Mouse (Mus musculus) MEL (cell line): Measurements from ENCODE around the gene Cd3g.

Experiments used
- BHLHE40 ChIP-seq: IDR thresholded peaks from 2 replicates; pipeline ENCODE4 v1.6.1; 2012; ENCODE audit warnings: low read depth, mild to moderate bottlenecking, inconsistent platforms, low read length, improper control_type of control experiment, borderline replicate concordance
- CHD2 ChIP-seq: IDR thresholded peaks from 2 replicates; pipeline ENCODE4 v1.6.1; 2011; ENCODE audit warnings: low read length, improper control_type of control experiment
- CTCF ChIP-seq, 3 experiments: IDR thresholded peaks in 2 of 3; conservative IDR thresholded peaks in 1 of 3; 2 replicates each; pipeline ENCODE4 v1.5.1; 2011 to 2012; ENCODE audit warnings: low read length in 3 of 3, low read depth in 2 of 3, mild to moderate bottlenecking in 2 of 3, improper control_type of control experiment in 1 of 3, inconsistent platforms in 1 of 3, mixed read lengths in 1 of 3, moderate library complexity in 1 of 3; ENCODE audit not compliant: control insufficient read depth in 1 of 3, insufficient read depth in 1 of 3, poor library complexity in 1 of 3, severe bottlenecking in 1 of 3
- E2F4 ChIP-seq: IDR thresholded peaks from 2 replicates; pipeline ENCODE4 v1.6.1; 2011; ENCODE audit warnings: low read depth, low read length, improper control_type of control experiment, borderline replicate concordance
- EP300 ChIP-seq, 2 experiments: IDR thresholded peaks; 2 replicates each; pipeline ENCODE4 v1.6.1; 2011; ENCODE audit warnings: improper control_type of control experiment in 2 of 2, low read length in 2 of 2, low read depth in 1 of 2, mild to moderate bottlenecking in 1 of 2
- GABPA ChIP-seq: IDR thresholded peaks from 2 replicates; pipeline ENCODE4 v1.6.1; 2012; ENCODE audit warnings: low read depth, mild to moderate bottlenecking, inconsistent platforms, low read length, improper control_type of control experiment, moderate library complexity
- KAT2A ChIP-seq: conservative IDR thresholded peaks from 2 replicates; pipeline ENCODE4 v1.6.1; 2012; ENCODE audit warnings: low read depth, low read length, improper control_type of control experiment, inconsistent platforms
- MAX ChIP-seq: IDR thresholded peaks from 2 replicates; pipeline ENCODE4 v1.6.1; 2011; ENCODE audit warnings: low read length, improper control_type of control experiment
- MAZ ChIP-seq: IDR thresholded peaks from 2 replicates; pipeline ENCODE4 v1.6.1; 2012; ENCODE audit warnings: low read depth, mild to moderate bottlenecking, inconsistent platforms, low read length, improper control_type of control experiment
- MYB ChIP-seq: IDR thresholded peaks from 2 replicates; pipeline ENCODE4 v1.6.1; 2011; ENCODE audit warnings: mild to moderate bottlenecking, low read depth, low read length, improper control_type of control experiment
- POLR2A ChIP-seq, 2 experiments: IDR thresholded peaks; 2 replicates each; pipeline ENCODE4 v1.6.1; 2011 to 2012; ENCODE audit warnings: low read length in 2 of 2, mild to moderate bottlenecking in 2 of 2, control low read depth in 1 of 2, improper control_type of control experiment in 1 of 2, low read depth in 1 of 2, moderate library complexity in 1 of 2; ENCODE audit not compliant: control insufficient read depth in 1 of 2, insufficient read depth in 1 of 2, poor library complexity in 1 of 2
- ZNF384 ChIP-seq: IDR thresholded peaks from 2 replicates; pipeline ENCODE4 v1.6.1; 2012; ENCODE audit warnings: low read depth, mild to moderate bottlenecking, inconsistent platforms, low read length, improper control_type of control experiment

- TF ChIP-seq CTCF (IDR thresholded peaks at IDR 0.05 in 2 of 3, conservative IDR thresholded peaks at IDR 0.05 in 1 of 3; ENCODE audit: control insufficient read depth in 1 of 3, insufficient read depth in 1 of 3, low read depth in 2 of 3, low read length in 3 of 3, poor library complexity in 1 of 3, severe bottlenecking in 1 of 3) (no peak), ZNF384 (no peak), MYB (no peak), E2F4 (no peak), MAZ (no peak), POLR2A (IDR thresholded peaks at IDR 0.05; ENCODE audit: control insufficient read depth in 1 of 2, insufficient read depth in 1 of 2, low read depth in 1 of 2, low read length in 2 of 2, poor library complexity in 1 of 2) (no peak), BHLHE40 (no peak), CHD2 (no peak), MAX (no peak), EP300 (IDR thresholded peaks at IDR 0.05; ENCODE audit: low read depth in 1 of 2, low read length in 2 of 2) (no peak), GABPA (no peak), KAT2A (no peak)
These were observed 31.1 kb upstream of the Cd3g start for GRCm38 (mm10) chr9:45011291-45011690.
